Mouse (Mus musculus) megakaryocyte, embryonic 14.5 days (primary cell): ENCODE measurements around the gene Grin3b.

ENCODE experiments used
- FLI1 ChIP-seq: IDR thresholded peaks from 2 replicates; pipeline ENCODE4 v1.6.1; 2012; ENCODE audit warnings: low read length, inconsistent platforms, mixed read lengths
- GATA1 ChIP-seq: IDR thresholded peaks from 3 replicates; pipeline ENCODE4 v1.6.1; 2012; ENCODE audit warnings: mixed read lengths, low read length, inconsistent platforms, borderline replicate concordance

GRCm38 (mm10) chr10:79934272-79934721 lies 36.2 kb upstream of the Grin3b start:
- TF ChIP-seq GATA1: no peak
- TF ChIP-seq FLI1: no peak
